9 mouse cellular contexts compared by ENCODE assay signal in genomic region chr4:146455321-146455721, GRCm38 (mm10). TPM values are rescaled to one million over a fixed set of nuclear protein-coding genes. Genes with fewer than 3 reads are reported as not detected.
DNase-seq lines count a peak whose midpoint lies in the region; ATAC-seq and TF ChIP-seq lines count a peak whose summit lies in the region.
"Had no signal": no experiment of that assay in that cellular context is flagged by ENCODE, and none has a peak within 500 bp of the region (broad histone marks: within the 10 kb centered on the region; RNA-seq: fewer than 3 reads in every experiment).

No protein-coding gene starts in this region.

- DNase-seq in gastrocnemius, postnatal 10 days, result peak; percentile 23
- no peak for DNase-seq in gastrocnemius, adult 8-10 months (ENCODE audit: low spot score in 2 of 2)
- DNase-seq in thymus, postnatal 0 days (ENCODE audit: low spot score), result peak; percentile 5
- DNase-seq in thymus, adult 18-20 months, result no peak
- DNase-seq in liver, embryonic 13.5 days, result no peak
- DNase-seq in stomach, postnatal 0 days (ENCODE audit: low spot score), result peak; percentile 32
- no peak for DNase-seq in adrenal gland, adult 2 months
- no peak for DNase-seq in thymus, postnatal 14 days

- H3K9ac ChIP-seq in liver, embryonic 13.5 days, result no peak overlapping the region
- no peak overlapping the region for H3K9ac ChIP-seq in stomach, postnatal 0 days (ENCODE audit: low read length)

- no peak for TF ChIP-seq EP300 in stomach, postnatal 0 days (optimal IDR thresholded peaks at IDR 0.05)

- no peak for TF ChIP-seq CTCF in stomach, postnatal 0 days (IDR thresholded peaks at IDR 0.05; ENCODE audit: low read depth)

- peaks cover 26% of the 10 kb centered on the region for H3K36me3 ChIP-seq in liver, embryonic 13.5 days
- no peaks in the 10 kb centered on the region; the same call in 1 of the 2 replicates for H3K36me3 ChIP-seq in stomach, postnatal 0 days (ENCODE audit: control insufficient read depth, insufficient read depth, low read length)

- H3K27ac ChIP-seq in liver, embryonic 13.5 days, result no peak overlapping the region
- H3K27ac ChIP-seq in stomach, postnatal 0 days (replicated peaks), result no peak overlapping the region
- H3K27ac ChIP-seq: macrophage had no signal

- ATAC-seq in liver, embryonic 13.5 days (ENCODE audit: low read depth), result peak; percentile 40
- peak; percentile 40 for ATAC-seq in stomach, postnatal 0 days (ENCODE audit: low FRiP score, low TSS enrichment)

- no peaks in the 10 kb centered on the region for H3K4me1 ChIP-seq in liver, embryonic 13.5 days (replicated peaks)
- no peaks in the 10 kb centered on the region for H3K4me1 ChIP-seq in stomach, postnatal 0 days (replicated peaks; ENCODE audit: control insufficient read depth, insufficient read depth)

- H3K9me3 ChIP-seq in liver, embryonic 13.5 days (replicated peaks), result peaks cover 36% of the 10 kb centered on the region
- peaks cover 25% of the 10 kb centered on the region for H3K9me3 ChIP-seq in stomach, postnatal 0 days (ENCODE audit: control insufficient read depth, low read length)

- no peak overlapping the region for H3K4me3 ChIP-seq in liver, embryonic 13.5 days (replicated peaks)
- H3K4me3 ChIP-seq in stomach, postnatal 0 days (ENCODE audit: low read depth, low read length), result no peak overlapping the region

- no peak overlapping the region for H3K4me2 ChIP-seq in liver, embryonic 13.5 days
- H3K4me2 ChIP-seq in stomach, postnatal 0 days (replicated peaks; ENCODE audit: low read depth), result no peak overlapping the region

- no peaks in the 10 kb centered on the region for H3K27me3 ChIP-seq in liver, embryonic 13.5 days
- no peaks in the 10 kb centered on the region for H3K27me3 ChIP-seq in stomach, postnatal 0 days (ENCODE audit: control insufficient read depth, insufficient read depth, low read length)

- 84% methylated on average over 7 of the region's 7 CpGs for WGBS in liver, embryonic 13.5 days (ENCODE audit: insufficient replicate concordance)
- 90% methylated on average over 7 of the region's 7 CpGs for WGBS in stomach, postnatal 0 days

RNA-seq across cellular contexts. Expression of gene Zfp992, which starts 6.5 kb away (rescaled TPM):
- 1 to 10 TPM; 1.5 to 1.9 TPM for total RNA-seq in gastrocnemius, postnatal 10 days (2021)
- total RNA-seq in gastrocnemius, adult 8-10 months (2022), result under 1 TPM; 0.60 to 0.76 (median 0.71) TPM
- 5.1 and 5.4 TPM in 2 replicates for polyA plus RNA-seq in thymus, postnatal 0 days (2015; fragmentation: Nextera tagmentation; extraction: Ambion mirVana)
- polyA plus RNA-seq in liver, embryonic 13.5 days (2015; fragmentation: Nextera tagmentation; extraction: Ambion mirVana), result 3.0 and 3.6 TPM in 2 replicates
- polyA plus RNA-seq in stomach, postnatal 0 days (2015; fragmentation: Nextera tagmentation; extraction: Ambion mirVana), result 1.2 and 1.5 TPM in 2 replicates
- 1 to 10 TPM; 3.6 to 4.1 TPM for total RNA-seq in adrenal gland, adult 2 months (2021)
- 0.16 and 0.18 TPM in 2 replicates for polyA plus RNA-seq in adrenal gland, adult 2 months (2012; rRNA removed)

RNA-seq across cellular contexts. Expression of gene Zfp981, which starts 46.5 kb away (rescaled TPM):
- under 1 TPM; 0.20 to 0.47 TPM for total RNA-seq in gastrocnemius, postnatal 10 days (2021)
- under 1 TPM in 2 of 4 experiments, not detected in 2; 0.07 to 0.12 TPM for total RNA-seq in gastrocnemius, adult 8-10 months (2022)
- 0.04 and 0.10 TPM in 2 replicates for polyA plus RNA-seq in thymus, postnatal 0 days (2015; fragmentation: Nextera tagmentation; extraction: Ambion mirVana)
- 0.07 and 0.16 TPM in 2 replicates for polyA plus RNA-seq in liver, embryonic 13.5 days (2015; fragmentation: Nextera tagmentation; extraction: Ambion mirVana)
- polyA plus RNA-seq in stomach, postnatal 0 days (2015; fragmentation: Nextera tagmentation; extraction: Ambion mirVana), result 0.04 TPM in 1 of 2 replicates, not detected in the other
- total RNA-seq in adrenal gland, adult 2 months (2021), result under 1 TPM; 0.59 to 0.95 TPM
- not detected in 2 replicates for polyA plus RNA-seq in adrenal gland, adult 2 months (2012; rRNA removed)

Comparison
In these comparisons a context has a peak if more than half of its experiments do, and no peak if none do; other contexts are left out.
1. DNase-seq: peak in gastrocnemius, postnatal 10 days (single experiment), thymus, postnatal 0 days (single experiment) and stomach, postnatal 0 days (single experiment); none in gastrocnemius, adult 8-10 months (0 of 2), thymus, adult 18-20 months (0 of 2), liver, embryonic 13.5 days (single experiment), adrenal gland, adult 2 months (single experiment) and thymus, postnatal 14 days (single experiment).